Mouse (Mus musculus): ENCODE results near the gene Cdt1.

- no peak for TF ChIP-seq ZKSCAN1 (IDR thresholded peaks at IDR 0.05; ENCODE audit: borderline replicate concordance, low read depth, low read length)
- no peak for TF ChIP-seq TCF12 (IDR thresholded peaks at IDR 0.05; ENCODE audit: low read depth, low read length)
- no peak for TF ChIP-seq EP300 (IDR thresholded peaks at IDR 0.05; ENCODE audit: low read length)
These were observed 6.6 kb upstream of the Cdt1 start for GRCm38 (mm10) chr8:122561199-122561598.

Data from CH12.LX (cell line).